Mouse (Mus musculus): ENCODE data around the gene Tspoap1.

DNA sequence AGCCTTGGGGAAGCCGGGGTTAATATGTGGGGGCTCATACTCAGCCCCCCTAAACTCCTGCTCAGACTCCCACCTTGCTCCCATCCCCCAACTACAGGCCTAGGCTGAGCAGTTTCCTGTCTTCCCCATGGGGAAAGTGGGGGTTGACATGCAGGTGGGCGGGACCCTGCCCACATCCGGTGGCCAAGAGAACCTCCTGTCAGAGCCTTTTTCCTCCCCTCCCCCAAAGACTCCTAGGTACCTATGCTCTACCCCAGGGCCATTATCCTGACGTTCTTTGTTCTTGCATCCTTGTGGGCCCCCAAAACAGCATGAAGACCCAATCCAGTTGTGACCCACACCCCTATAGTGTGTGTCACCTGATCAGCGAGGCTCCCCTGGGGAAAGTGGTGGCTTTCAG, 5.7 kb upstream of the Tspoap1 start:
- TF ChIP-seq CTCF (IDR thresholded peaks at IDR 0.05; ENCODE audit: extremely low read depth, insufficient read length, insufficient replicate concordance, low read depth, low read length) = no peak
- no peak for TF ChIP-seq POLR2A (IDR thresholded peaks at IDR 0.05; ENCODE audit: low read depth, low read length)

Data from small intestine, adult 2 months (tissue).